Mouse (Mus musculus): ENCODE data around the gene C3.

Gene C3

DNA sequence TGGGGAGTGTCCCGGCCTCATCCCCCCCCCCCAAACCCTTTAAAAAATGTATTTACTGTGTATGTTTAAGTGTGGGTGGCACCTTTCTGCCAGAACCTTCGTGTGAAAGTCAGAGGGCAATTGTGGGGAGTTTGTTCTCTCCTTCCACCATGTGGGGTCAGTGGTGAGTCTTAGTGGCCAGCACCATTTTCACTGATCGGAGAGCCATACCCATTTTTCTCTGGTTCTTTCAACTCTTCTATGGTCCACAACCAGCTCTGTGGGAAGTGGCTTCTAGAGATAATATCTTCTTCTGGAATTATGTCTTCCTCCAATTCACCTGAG is 8.1 kb downstream of the C3 start:
- DNase-seq (ENCODE audit: low read depth), result no peak

DNA sequence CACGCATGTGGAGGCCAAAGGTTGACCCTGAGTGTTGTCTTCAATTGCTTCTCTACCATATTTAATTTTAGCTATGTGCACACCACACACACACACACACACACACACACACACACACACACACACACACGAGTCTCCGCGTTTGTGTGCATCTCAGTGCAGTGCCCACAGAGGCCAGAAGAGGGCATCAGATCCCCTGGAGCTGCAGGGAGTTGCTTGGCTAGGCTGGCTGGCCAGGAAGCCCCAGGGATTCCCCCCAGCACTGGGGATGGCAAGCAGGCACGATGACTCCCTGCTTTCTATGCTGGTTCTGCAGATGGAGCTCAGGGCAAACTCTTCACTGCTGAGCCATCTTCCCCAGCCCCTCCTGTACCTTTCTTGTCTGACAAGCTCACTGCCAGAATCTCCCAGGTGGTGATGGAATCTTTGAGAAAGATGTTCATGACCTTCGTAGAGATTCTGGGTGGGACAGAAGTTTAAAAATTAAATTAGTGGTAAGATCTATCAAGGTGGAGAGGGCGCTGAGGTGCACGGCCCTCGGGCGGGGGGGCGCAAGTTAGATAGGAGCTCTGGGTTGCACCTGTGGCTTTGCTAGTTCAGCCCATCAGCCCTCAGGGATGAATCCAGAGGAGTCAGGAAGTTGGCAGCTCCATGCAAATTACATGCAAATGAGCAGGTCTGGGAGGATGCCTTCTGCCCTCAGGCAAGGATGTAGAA is 8.6 kb downstream of the C3 start:
- no peak for DNase-seq (ENCODE audit: low read depth)

DNA sequence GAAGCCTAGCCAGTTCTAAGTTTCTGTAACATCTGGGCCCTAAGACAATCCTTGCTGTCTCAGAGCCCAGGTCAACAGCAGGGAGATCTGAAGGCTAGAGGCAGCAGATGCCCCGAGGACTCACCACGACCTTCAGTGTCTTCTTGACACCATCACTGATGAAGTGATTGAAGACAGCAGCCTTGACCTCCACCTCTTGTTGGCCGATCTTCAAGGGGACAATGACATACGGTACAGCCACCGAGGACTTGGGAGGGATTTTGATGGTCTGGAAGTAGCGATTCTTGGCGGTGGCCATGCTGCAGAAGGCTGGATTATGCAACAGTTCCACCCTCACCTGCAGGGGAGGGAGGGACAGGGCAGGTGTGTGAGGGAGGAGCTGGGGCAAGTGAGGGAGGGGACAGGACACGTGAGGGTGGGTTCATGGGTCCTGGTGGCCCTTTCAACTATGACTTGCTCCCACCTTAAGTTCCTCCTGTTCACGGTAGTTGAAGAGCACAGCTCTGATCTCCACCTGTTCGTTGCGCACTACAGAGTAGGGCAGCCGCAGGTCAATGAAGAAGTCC is 9.5 kb downstream of the C3 start:
- no peak for DNase-seq (ENCODE audit: low read depth)

DNA sequence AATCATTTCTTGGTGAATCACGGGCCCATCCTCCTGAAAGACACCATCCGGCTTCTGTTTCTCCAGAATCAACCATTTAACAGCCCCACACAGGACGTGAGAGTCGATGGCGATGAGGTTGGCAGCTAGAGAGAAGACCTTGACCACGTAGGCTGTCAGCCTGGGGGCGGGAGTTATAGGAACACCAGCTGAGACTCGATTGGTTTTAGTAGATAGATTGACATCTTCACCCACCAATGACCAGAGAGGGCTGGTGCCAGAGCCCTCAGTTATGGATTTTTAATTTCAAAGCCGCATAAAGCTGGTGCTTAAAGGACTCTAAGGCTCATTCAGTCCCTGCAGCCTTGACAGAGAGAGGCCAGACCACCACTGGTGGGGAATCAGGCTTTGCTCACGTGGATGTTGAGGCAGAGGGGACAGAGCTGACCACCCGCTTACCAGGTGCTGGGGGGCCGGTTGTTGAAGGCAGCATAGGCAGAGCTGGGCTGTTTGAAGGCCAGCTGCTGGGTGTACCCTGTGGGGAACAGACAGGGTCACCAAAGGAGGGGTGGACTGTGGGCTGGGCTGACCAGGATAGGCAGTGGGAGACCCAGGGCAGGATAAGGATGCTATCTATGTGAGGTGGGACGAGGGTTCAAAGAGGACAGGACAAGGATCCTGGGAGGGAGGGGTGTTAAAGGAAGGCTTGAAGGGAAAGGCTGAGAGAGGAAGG is 13.1 kb downstream of the C3 start:
- no peak for DNase-seq (ENCODE audit: low read depth)

DNA sequence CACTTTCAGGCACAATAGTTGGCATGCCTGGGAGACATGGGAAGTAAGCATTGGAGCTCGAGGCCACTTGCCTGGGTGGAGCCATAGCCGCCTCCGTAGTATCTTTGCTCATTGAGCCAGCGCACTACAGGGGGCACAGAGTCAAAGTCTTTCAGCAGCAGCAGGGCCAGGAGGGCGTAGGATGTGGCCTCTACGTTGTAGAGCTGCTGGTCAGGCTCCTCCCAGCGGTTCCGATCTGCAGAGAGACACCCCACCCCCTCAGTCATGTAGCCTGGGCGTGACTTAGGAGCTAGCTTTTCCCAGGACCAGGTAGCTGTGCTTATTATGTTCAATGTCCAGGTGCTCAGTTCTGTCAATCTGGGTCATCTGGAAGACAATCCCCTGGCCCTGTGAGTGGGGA is 16.4 kb downstream of the C3 start:
- DNase-seq (ENCODE audit: low read depth), result no peak

DNA sequence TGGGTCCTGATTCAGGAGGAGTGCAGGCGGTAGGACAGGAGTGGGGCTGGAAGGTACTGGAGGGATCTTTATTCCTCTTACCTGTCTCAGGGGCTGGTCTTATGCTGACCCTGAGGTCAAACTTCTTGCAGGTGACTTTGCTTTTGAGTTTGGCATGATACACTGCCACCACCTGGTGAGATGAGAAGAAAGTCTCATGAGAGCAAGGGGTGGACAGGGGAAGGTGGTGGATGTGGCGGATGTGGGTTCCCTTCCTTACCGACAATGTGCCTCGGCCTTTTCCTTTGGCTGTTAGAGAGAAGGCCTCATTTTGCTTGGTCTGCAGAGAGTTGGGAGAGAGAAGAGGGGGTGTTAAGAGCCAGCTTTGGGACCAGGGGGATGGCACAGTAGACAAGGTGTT is 18.6 kb downstream of the C3 start:
- DNase-seq (ENCODE audit: low read depth), result no peak

DNA sequence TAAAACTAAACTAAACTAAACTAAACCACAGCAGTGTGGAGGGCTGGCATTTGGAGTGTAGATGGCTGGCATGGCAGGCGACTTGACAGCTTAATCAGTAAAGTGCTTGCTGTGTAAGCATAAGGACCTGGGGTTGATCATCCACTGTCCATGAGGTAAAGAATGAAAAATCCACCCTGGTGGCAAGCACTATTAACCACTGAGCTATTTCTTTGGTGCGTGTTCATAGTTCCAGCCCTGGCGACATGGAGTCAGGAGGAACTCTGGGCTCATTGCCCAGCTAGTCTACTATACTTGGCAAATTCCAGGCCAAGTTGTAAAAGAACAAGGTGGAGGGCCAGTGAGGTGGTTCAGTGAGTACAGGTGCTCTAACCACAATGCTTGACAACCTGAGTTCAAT is 20.0 kb downstream of the C3 start:
- DNase-seq (ENCODE audit: low read depth), result no peak

DNA sequence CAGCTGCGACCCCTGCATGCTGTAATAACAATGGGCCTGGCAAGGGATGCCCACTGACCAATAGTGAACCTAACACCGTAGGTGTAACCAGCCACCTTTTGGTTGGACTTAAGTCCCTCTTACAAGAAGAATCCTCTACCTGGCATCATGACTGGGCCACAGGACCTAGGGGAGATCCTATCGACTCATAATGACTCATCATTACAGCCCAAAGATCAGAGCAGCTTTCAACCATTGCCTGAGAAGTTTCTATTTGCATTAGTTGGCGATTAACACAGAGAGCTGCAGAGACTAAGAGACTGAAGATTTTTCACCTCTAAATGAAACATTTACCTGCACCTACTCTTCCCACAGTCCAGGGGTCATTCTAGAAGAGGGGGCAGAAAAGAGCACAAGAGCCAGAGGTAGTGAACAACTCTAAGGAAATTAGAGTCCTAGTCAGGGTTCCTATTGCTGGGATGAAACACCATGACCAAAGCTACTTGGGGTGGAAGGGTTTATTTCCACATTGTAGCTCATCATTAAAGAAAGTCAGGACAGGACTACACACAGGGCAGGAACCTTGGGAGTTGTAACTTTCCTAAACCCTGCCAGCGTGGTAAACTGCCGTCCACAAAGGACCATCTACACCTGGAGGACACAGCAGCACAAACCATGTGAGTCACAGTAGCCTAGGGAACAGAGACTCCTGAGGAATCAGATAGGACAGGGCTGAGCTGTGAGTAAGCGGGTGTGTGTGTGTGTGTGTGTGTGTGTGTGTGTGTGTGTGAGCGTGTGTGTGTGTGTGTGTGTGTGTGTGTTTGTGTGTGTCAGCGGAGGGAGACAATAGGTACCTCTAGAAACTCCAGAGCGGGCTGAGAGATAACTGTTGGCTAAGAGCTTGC is 25.9 kb downstream of the C3 start:
- no peak for DNase-seq (ENCODE audit: low read depth)

DNA sequence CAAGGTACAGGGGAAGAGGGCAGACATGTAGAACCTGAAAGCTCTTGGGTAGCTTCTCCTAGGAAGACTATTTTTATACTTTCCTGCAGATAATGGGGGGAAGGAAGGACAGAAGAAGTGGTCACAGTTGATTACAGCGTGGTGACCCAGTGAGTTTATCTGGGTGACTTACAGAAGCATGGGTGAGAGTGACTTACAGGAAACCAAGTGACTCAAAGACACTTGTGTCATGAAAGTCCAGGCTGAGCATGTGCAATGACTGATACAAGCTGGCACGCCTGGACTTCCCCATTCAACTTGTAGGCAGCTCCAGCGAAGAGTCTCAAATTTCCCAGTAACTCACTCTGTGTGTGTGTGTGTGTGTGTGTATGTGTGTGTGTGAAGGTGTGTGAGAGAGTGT is 29.7 kb downstream of the C3 start:
- no peak for DNase-seq (ENCODE audit: low read depth)

DNA sequence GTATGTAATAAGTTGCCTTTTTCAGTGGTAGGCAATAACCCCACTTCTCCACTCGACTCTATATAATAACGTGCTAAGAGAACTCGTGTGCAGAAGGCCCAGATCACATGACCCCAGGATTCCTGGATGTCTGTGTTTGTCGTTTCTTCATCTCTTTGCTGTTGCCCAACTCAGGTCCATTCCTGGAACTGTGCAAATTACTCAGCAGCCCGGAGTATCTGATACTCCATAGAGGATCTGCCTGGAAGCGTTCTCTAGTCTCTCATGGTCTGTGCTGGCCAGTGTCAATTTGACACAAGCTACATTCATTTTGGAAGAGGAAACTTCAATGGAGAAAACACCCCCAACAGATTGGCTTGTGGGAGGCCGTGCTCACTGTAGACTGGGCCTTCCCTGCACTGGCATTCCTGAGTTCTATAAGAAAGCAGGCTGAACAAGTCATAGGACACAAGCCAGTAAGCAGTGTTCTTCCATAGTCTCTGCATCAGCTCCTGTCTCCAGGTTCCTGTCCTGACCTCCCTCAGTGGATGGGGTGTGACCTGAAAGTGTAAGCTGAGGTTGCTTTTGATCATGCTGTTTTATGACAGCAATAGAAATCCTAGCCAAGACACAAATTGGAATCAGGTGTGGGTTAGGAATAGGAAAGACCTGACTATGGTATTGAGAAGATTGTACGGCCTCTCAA is 32.5 kb downstream of the C3 start:
- DNase-seq (ENCODE audit: low read depth), result no peak

DNA sequence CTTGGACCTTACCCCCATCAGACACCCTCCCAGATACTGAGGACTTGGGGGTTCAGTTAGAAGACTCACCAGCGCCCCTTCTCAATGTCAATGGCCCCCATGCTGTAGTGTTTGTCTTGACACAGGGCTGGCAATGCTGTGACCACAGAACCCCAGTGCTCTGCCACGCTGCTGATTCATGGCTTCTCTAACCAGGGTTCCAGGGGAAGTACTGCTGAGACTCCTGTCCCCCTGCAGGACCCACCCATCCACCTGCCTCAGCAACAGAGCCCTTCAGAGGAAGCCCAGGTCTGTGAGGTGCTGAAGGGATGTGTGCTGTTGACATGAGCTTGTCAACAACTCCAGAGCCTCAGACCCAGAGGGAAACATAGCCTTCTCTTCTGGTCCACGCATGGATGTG is 33.2 kb downstream of the C3 start:
- DNase-seq (ENCODE audit: low read depth), result no peak

DNA sequence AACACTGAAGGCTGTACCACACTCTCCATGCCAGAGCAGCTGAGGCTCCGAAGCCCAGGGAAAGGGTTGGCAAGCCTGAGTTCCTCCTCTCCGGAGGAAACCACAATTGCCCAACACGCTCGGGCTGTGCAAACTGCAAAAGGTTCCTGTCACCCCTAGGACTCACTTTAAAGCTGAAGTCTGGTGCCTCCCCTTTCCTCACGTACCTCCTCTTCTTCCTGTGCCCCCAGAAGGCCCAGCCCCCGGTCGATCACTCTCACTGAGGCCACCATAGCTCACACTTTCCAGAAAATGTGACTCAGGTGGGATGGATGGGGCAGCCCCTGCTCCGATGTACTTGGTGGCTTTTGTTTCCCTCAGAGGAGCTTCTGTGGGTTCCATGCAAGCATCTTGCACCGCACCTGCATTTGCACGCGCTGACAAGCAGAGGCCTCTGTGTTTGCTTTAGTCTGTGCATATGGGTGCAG is 33.9 kb downstream of the C3 start, which contains the start of gene Tnfsf14:
Tnfsf14 (minus strand) TSS at position 137 of the 467 bp plus-strand sequence.
- DNase-seq (ENCODE audit: low read depth), result no peak

DNA sequence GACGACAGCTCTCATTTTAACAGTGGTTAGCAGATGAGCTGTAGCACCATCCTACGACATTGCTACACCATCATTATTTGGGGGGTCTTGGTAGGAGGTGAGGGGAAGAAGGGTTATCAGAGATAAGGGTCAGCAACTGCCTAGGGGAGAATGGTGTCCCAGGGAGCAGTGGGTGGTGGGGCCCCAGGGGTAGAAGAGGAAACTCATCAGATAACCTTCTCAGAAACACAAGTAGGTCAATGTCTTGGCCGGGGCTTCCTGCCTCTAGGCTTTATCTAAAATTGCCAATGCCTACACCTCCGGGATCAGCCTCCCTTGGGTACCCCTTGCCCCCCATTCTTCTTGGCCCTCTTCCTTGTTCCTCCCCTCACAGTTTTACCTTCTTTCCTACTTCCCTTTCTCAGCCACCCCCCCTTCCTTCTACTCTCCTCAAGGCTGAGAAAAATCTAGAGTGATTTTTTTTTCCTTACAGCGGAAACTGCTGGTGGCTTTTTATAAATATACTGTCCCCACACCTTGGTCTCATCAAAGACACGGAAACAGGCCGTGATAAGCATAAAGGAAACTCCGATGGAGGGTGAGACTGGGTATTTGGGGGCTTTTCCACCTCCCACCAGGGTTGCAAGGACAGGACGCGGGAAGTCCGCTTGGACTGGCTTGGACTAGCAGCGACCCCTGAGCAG is 39.3 kb downstream of the C3 start:
- no peak for DNase-seq (ENCODE audit: low read depth)

DNA sequence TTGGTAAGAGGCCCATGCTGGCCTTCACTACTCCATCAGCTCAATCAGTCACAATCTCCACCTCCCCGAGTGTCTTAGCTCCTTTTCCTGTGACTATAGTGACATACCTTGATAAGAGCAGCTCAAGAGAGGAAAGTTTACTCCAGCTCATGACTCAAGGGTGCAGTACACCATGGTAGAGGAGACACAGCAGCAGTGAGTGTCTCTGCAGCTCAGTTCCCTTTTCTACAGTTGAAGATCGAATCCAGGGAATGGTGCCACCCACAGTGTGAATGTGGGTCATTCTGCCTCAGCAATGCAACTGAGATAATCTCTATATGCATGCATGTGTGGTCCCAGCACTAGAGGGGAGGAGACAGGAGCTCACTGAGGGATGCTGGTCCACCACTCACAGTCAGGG is 42.3 kb downstream of the C3 start:
- DNase-seq (ENCODE audit: low read depth), result no peak

DNA sequence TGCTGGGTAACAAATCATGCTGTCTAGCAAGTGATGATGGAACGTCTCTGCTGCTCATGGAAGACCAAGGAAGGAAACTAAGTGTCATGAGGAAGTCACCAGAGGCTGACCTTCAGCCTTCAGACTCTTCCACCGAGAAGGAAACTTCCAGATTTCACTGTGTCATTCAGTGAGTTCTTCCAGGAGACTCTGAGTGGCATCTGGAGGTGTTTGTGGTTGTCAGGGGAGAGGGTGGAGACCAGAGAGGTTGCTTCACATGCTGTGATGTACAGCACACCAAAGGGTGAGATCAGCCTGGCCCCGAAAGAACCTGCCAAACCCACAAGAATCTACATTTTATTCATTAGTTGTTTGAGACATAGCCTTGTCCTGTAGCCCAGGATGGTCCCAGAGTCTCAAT is 45.1 kb downstream of the C3 start:
- no peak for DNase-seq (ENCODE audit: low read depth)

DNA sequence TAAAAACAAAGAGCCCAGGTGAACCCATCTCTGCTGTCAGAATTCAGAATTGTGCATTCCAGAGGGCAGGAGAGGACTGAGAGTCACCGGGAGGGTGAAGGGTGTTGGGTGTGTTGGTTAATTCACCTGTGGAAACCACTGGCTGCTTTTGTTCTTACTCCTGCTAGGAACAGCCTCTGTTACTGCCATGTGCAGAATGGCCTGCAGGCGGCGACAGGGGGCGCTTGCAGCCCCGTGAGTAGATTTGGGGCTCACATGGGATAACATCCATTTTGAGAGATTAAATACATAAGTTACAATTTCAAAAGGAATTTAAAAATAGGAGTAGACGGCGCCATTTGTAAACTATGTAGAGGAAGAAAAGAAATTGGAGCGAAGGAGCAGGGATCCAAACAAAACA is 47.6 kb downstream of the C3 start:
- no peak for DNase-seq (ENCODE audit: low read depth)

DNA sequence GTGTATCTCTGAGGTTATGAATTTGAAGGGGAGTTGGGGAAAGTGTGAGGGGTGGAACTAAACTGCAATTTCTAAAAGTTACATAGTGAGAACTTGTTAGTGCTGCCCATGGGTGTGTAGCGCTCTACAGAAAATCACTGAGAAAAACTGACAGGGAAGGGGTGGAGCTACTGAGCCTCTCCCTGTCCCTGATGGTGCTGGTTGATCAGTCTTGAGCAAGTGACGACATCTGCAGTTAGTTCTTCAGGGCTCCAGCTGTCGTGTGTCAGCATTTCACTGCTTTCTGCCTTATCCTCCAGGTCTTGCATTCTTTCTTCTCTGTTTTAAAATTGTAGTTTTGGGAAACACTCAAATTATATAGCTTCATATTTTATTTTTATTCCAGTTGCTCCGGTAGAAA is 54.6 kb downstream of the C3 start:
- no peak for DNase-seq (ENCODE audit: low read depth)

DNA sequence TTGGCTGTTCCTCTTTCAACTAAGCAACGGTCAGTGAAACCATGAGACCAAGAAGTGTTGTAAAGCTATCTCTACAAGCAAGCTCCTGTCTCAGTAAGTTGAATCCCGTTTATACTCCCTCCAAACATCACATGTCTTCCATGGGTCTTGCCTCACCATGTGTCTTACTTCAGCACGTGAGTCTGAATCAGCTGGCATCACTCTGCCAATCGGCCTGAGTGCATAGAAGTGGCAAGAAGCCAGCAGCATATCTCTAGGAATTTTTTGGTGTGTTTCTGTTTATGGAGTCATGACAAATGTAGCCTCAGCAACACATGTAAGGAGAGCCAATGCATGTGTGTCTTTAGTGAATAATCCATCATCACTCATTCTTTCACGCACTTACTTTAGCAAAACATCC is 55.6 kb downstream of the C3 start:
- peak; percentile 13 for DNase-seq (ENCODE audit: low read depth)

DNA sequence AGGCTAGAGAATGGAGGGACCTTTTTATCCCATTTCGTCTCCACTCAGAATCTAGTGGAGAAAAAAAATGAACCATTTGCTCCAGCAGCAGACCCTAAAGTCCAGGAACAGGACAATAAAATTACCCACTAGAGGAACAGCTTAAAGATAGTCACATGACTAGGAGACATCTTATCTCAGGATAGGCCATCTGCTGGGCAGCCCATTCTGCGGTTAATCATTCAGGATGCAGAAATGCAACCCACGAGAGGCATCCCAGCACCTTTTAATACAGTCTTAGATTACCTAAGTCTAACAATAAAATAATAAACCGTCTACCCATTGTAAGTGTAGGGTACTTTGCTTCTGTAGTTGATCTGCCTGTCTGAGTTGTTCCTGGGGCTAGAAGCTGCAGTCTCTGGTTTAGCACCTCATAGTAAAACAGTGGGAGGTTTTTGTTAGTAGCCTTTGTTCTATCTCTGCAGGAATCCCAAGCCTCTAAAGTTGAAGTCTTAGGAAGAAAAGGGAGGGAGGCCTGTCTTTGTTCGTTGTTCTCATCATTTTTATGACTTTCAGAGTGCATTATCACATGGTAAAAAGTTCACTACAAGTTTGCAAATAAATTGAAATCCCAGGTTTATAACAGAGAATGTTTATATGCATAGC is 57.2 kb downstream of the C3 start:
- no peak for DNase-seq (ENCODE audit: low read depth)

DNA sequence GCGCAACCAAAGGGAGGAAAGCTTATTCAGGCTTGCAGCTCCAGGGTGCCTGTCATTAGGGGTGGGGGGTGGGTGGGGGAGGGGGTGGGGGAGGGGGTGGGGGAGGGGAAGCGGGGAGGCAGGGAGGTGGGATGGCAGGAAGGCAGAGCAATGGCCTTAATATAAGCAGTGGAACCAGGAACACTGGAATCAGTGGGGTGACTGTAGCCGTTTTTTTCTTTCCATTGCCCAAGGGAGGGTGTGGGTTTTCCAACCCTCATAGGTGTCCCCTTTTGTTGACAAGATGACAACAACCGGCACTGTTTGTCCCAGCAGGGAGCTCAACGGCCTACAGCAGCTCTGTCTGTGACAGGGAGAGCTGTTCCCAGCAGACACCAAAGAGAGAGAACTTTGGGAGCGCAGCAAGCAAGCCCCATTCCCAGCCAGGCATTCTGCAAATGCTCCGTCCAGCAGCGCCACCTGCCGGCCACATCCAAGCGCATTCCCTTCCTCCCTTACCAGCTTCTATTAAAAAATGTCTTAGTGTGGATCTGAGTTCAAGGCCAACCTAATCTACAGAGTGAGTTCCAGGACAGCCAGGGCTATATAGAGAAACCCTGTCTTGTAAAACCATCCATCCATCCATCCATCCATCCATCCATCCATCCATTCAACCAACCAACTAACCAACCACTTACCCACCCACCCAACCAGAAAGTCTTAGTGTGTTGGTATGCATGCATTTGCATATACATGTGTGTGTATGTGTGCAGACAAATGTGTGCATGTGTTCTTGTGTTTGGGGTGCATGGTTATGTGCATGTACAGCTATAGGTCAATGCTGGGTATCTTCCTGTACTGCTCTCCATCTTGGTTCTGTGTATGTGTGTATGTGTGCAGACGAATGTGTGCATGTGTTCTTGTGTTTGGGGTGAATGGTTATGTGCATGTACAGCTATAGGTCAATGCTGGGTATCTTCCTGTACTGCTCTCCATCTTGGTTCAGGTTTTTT is 60.8 kb downstream of the C3 start:
- DNase-seq (ENCODE audit: low read depth), result peak; percentile 42
